Mouse (Mus musculus) CH12.LX (cell line): ENCODE data around the gene Myl4. TPM values are rescaled to one million over a fixed set of nuclear protein-coding genes. Genes with fewer than 3 reads are reported as not detected.
A peak's percentile ranks its signal among the peaks of the same experiment; 100 is the strongest.

ENCODE experiments used
- DNase-seq: peaks from one replicate; pipeline ENCODE4 v3.0.0-alpha.2; 2013; ENCODE audit errors: extremely low read depth
- H3K27ac ChIP-seq: 2 replicates; pipeline ENCODE4 v1.5.1; 2012; ENCODE audit warnings: low read depth, mild to moderate bottlenecking, control low read depth, moderate library complexity; ENCODE audit not compliant: insufficient read depth
- H3K27me3 ChIP-seq: replicated peaks from 2 replicates; pipeline ENCODE3; 2012; ENCODE audit warnings: inconsistent platforms
- H3K36me3 ChIP-seq, 2 experiments: replicated peaks in 1 of 2; 2 replicates each; pipeline versions ENCODE3 to v1.6.1; 2012; ENCODE audit warnings: inconsistent platforms in 1 of 2, low read length in 1 of 2, mild to moderate bottlenecking in 1 of 2, mixed read lengths in 1 of 2, moderate library complexity in 1 of 2; ENCODE audit not compliant: control insufficient read depth in 1 of 2, insufficient read depth in 1 of 2
- H3K4me1 ChIP-seq, 2 experiments: 2 replicates each; pipeline ENCODE4 v1.6.1; 2012; ENCODE audit warnings: inconsistent platforms in 1 of 2, moderate library complexity in 1 of 2; ENCODE audit not compliant: insufficient read depth in 2 of 2, control insufficient read depth in 1 of 2
- H3K4me2 ChIP-seq: 2 replicates; pipeline ENCODE4 v1.6.1; 2012; ENCODE audit warnings: low read depth, mild to moderate bottlenecking, control low read depth; ENCODE audit not compliant: poor library complexity, insufficient read depth, severe bottlenecking
- H3K4me3 ChIP-seq, 3 experiments: fragments of 150-350 bp in 1 of 3; sonication (generic) in 1 of 3; replicated peaks in 1 of 3; 2 replicates each; pipeline versions ENCODE3 to v1.5.1; 2011 to 2012; ENCODE audit warnings: low read depth in 2 of 3, low read length in 2 of 3, mild to moderate bottlenecking in 2 of 3, moderate library complexity in 2 of 3, control low read depth in 1 of 3, improper control_type of control experiment in 1 of 3, inconsistent platforms in 1 of 3, mixed read lengths in 1 of 3; ENCODE audit not compliant: poor library complexity in 1 of 3
- H3K79me2 ChIP-seq: replicated peaks from 2 replicates; pipeline ENCODE4 v1.6.1; 2012; ENCODE audit warnings: mild to moderate bottlenecking, moderate library complexity; ENCODE audit not compliant: control insufficient read depth, poor library complexity, insufficient read depth, severe bottlenecking; ENCODE audit errors: extremely low read depth
- H3K9ac ChIP-seq: 2 replicates; pipeline ENCODE4 v1.6.1; 2012; ENCODE audit warnings: low read depth, mild to moderate bottlenecking, control low read depth, moderate library complexity; ENCODE audit not compliant: insufficient read depth
- H3K9me3 ChIP-seq: replicated peaks from 2 replicates; pipeline ENCODE3; 2012; ENCODE audit warnings: low read length, inconsistent platforms, mixed read lengths
- BHLHE40 ChIP-seq: IDR thresholded peaks from 2 replicates; pipeline ENCODE4 v1.6.1; 2011; ENCODE audit warnings: mild to moderate bottlenecking, low read depth, low read length, improper control_type of control experiment
- CTCF ChIP-seq, 2 experiments: IDR thresholded peaks in 1 of 2; conservative IDR thresholded peaks in 1 of 2; 2 replicates each; pipeline ENCODE4 v1.5.1; 2011 to 2012; ENCODE audit warnings: low read depth in 2 of 2, low read length in 2 of 2, improper control_type of control experiment in 1 of 2, inconsistent platforms in 1 of 2, mild to moderate bottlenecking in 1 of 2, moderate library complexity in 1 of 2
- E2F4 ChIP-seq: IDR thresholded peaks from 2 replicates; pipeline ENCODE4 v1.6.1; 2011; ENCODE audit warnings: low read depth, low read length, improper control_type of control experiment; ENCODE audit not compliant: insufficient replicate concordance
- ELF1 ChIP-seq: IDR thresholded peaks from 2 replicates; pipeline ENCODE4 v1.6.1; 2014; ENCODE audit warnings: low read depth, mild to moderate bottlenecking, inconsistent platforms, low read length, improper control_type of control experiment
- EP300 ChIP-seq: IDR thresholded peaks from 2 replicates; pipeline ENCODE4 v1.6.1; 2011; ENCODE audit warnings: low read length, improper control_type of control experiment
- HCFC1 ChIP-seq: IDR thresholded peaks from 2 replicates; pipeline ENCODE4 v1.6.1; 2012; ENCODE audit warnings: low read depth, mild to moderate bottlenecking, inconsistent platforms, low read length, improper control_type of control experiment
- IRF4 ChIP-seq: IDR thresholded peaks from 2 replicates; pipeline ENCODE4 v1.6.1; 2014; ENCODE audit warnings: low read depth, mild to moderate bottlenecking, inconsistent platforms, low read length, improper control_type of control experiment
- JUND ChIP-seq: conservative IDR thresholded peaks from 2 replicates; pipeline ENCODE4 v1.6.1; 2011; ENCODE audit warnings: low read depth, low read length, improper control_type of control experiment
- MAFK ChIP-seq: IDR thresholded peaks from 2 replicates; pipeline ENCODE4 v1.6.1; 2011; ENCODE audit warnings: low read length, improper control_type of control experiment; ENCODE audit not compliant: insufficient replicate concordance
- MAZ ChIP-seq: IDR thresholded peaks from 2 replicates; pipeline ENCODE4 v1.6.1; 2012; ENCODE audit warnings: low read depth, mild to moderate bottlenecking, inconsistent platforms, low read length, improper control_type of control experiment, moderate library complexity
- MEF2A ChIP-seq: IDR thresholded peaks from 2 replicates; pipeline ENCODE4 v1.6.1; 2014; ENCODE audit warnings: low read depth, mild to moderate bottlenecking, inconsistent platforms, low read length, improper control_type of control experiment, borderline replicate concordance
- MXI1 ChIP-seq: IDR thresholded peaks from 2 replicates; pipeline ENCODE4 v1.6.1; 2011; ENCODE audit warnings: mild to moderate bottlenecking, low read depth, low read length, improper control_type of control experiment
- NELFE ChIP-seq: IDR thresholded peaks from 2 replicates; pipeline ENCODE4 v1.6.1; 2011; ENCODE audit warnings: low read depth, low read length, improper control_type of control experiment
- PAX5 ChIP-seq: IDR thresholded peaks from 2 replicates; pipeline ENCODE4 v1.6.1; 2012; ENCODE audit warnings: low read length, inconsistent platforms, mixed read lengths
- POLR2A ChIP-seq: IDR thresholded peaks from 2 replicates; pipeline ENCODE4 v1.6.1; 2011; ENCODE audit warnings: low read depth, mild to moderate bottlenecking, improper control_type of control experiment, low read length
- POLR2AphosphoS2 ChIP-seq: IDR thresholded peaks from 2 replicates; pipeline ENCODE4 v1.6.1; 2011; ENCODE audit warnings: low read depth, low read length, improper control_type of control experiment
- SIN3A ChIP-seq: IDR thresholded peaks from 2 replicates; pipeline ENCODE4 v1.6.1; 2012; ENCODE audit warnings: low read length, improper control_type of control experiment, inconsistent platforms
- SMC3 ChIP-seq: IDR thresholded peaks from 2 replicates; pipeline ENCODE4 v1.6.1; 2011; ENCODE audit warnings: low read depth, low read length, improper control_type of control experiment
- USF1 ChIP-seq: IDR thresholded peaks from 2 replicates; pipeline ENCODE4 v1.6.1; 2014; ENCODE audit warnings: low read depth, mild to moderate bottlenecking, inconsistent platforms, low read length, improper control_type of control experiment
- USF2 ChIP-seq: conservative IDR thresholded peaks from 2 replicates; pipeline ENCODE4 v1.6.1; 2011; ENCODE audit warnings: low read depth, low read length, improper control_type of control experiment
- ZC3H11A ChIP-seq: IDR thresholded peaks from 2 replicates; pipeline ENCODE4 v1.6.1; 2012; ENCODE audit warnings: low read depth, mild to moderate bottlenecking, inconsistent platforms, low read length, improper control_type of control experiment
- dilution Hi-C: fragments of 300-500 bp; cut with MboI; formaldehyde crosslinking; loops from 2 replicates; pipeline ENCODE4 v1.14.3; 2020; ENCODE audit warnings: low sequenced_read_pairs; ENCODE audit not compliant: extremely low pct_unique_long_range_greater_than_20kb, extremely low pct_ligation_motif_present
- in situ Hi-C: fragments of 300-500 bp; cut with MboI; formaldehyde crosslinking; loops from 3 replicates; pipeline ENCODE4 v1.14.3; 2019; ENCODE audit warnings: low sequenced_read_pairs, low pct_ligation_motif_present, low pct_unique_long_range_greater_than_20kb, mixed read lengths
- polyA plus RNA-seq: library from polyadenylated mRNA; unstranded; fragments of >175 nt; gene quantifications from 2 replicates; pipeline ENCODE4 v1.2.1, GENCODE M21; 2012; ENCODE audit warnings: low read depth; ENCODE audit not compliant: insufficient read length
- total RNA-seq, 2 experiments: library from RNA; depleted of rRNA; stranded (reverse); fragments of 300-350 nt in 1 of 2; fragments of >200 nt in 1 of 2; gene quantifications; 2 replicates each; pipeline ENCODE4 v1.2.3; 2012 to 2014

The Myl4 gene
- total and polyA plus RNA-seq, 3 experiments: 39.4 to 83.0 (median 55.9) TPM

DNA sequence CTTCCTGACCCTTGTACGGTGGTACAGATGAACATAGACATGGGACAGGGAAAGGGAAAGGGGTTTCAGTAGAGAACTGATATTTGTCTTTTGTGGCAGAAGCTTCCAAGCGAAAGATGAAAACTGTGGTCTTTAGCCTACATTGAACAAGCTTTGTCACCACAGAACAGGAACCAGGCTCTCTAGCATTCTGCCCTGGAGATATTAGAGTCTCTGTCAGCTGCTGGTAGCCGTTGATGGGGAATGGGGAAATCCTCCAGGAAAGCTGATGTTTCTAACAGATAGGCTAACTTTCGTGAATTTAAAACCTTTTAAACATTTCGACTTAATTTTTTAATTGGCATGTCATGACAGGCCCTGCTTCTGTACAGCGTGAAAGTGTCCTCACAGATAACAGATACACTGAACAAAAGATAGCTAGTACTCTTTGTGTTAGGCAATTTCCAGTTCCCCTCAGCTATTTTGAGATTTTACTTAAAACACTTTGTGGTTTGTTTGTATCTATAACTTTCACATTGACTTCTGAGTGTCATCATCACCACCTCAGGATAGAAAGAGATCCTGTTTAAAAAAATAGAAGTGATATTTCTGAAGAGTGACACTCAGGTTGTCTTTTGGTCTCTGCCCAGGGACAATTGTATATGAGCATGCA is 58.7 kb downstream of the Myl4 start (continued):
- TF ChIP-seq SIN3A: no peak
- TF ChIP-seq EP300: peak; percentile 41; the same call in 1 of the 2 replicates
- peak; percentile 51; the same call in 1 of the 2 replicates for TF ChIP-seq MEF2A
- no peak for TF ChIP-seq E2F4
- no peak for TF ChIP-seq POLR2AphosphoS2
- TF ChIP-seq IRF4: no peak
- TF ChIP-seq ZC3H11A: no peak
- no peak for TF ChIP-seq ELF1
- TF ChIP-seq CTCF (conservative IDR thresholded peaks at IDR 0.05 in 1 of 2, IDR thresholded peaks at IDR 0.05 in 1 of 2; ENCODE audit: low read depth in 2 of 2, low read length in 2 of 2): no peak
- no peak for TF ChIP-seq JUND
- no peak for TF ChIP-seq MAZ
- no peak for TF ChIP-seq BHLHE40
- TF ChIP-seq USF1: no peak
- no peak for TF ChIP-seq HCFC1
- TF ChIP-seq MAFK: no peak

DNA sequence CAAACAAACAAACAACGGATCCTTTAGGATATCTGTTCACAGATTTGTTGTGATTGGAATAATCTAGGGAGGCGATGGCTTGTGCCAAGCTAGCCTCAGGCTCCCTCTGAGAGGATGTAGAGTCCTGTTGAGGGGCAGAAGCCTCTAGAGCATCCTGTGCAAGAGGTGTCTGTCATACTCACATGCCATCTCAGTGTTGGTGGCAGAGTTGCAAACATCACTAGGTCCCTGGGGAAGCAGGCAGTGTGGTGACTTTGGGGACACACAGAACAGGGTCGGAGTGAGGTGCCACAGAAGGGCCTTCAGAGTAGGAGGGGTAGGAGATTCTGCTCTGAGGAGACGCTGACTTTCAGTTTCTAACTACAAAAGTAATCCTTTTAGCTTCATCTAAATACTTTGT is 59.3 kb downstream of the Myl4 start:
- DNase-seq: no peak
- dilution Hi-C loops (no loop called here), in situ Hi-C loops (no loop called here)
- no peaks in the 10 kb centered on the region for H3K79me2 ChIP-seq
- no peaks in the 10 kb centered on the region for H3K9me3 ChIP-seq
- H3K4me2 ChIP-seq: no peak overlapping the region
- peaks cover 13 to 56% of the 10 kb centered on the region in 2 experiments for H3K4me1 ChIP-seq
- no peak overlapping the region for H3K9ac ChIP-seq
- no peaks in the 10 kb centered on the region for H3K36me3 ChIP-seq
- H3K27me3 ChIP-seq: no peaks in the 10 kb centered on the region
- H3K4me3 ChIP-seq: peak overlapping the region in 1 of 3 experiments; percentile 1
- H3K27ac ChIP-seq: no peak overlapping the region
- TF ChIP-seq SMC3 (no peak), NELFE (no peak), MXI1 (peak; percentile 12; the same call in 1 of the 2 replicates)

DNA sequence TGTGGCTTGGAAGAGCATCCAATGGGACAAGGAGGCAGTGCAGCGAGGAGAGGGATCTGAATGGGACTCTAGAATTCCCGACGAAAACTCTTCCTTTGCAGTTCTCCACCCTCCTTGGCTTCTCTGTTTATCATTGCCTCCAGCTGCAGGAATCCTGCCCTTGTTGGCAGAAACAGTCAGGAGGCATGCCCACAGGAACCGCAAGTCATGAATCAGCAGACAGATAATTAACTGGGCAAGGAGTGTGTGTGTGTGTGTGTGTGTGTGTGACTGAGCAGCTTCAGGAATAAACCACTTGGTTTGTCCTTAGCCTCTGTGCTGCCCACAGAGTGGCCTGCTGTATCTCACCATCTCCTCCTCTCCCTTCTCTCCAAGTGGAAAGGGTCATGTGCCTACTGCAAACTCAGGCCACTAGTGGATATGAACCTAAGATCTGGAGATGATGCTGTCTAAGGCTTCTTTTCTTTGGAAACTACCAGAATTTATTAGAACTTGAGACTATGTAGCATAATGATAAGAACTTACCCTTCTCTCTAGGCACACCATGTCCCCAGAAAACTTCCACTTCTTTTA is 61.2 kb downstream of the Myl4 start:
- Histone ChIP-seq H3K36me3 (peaks cover 0 to 2% of the 10 kb centered on the region in 2 experiments), H3K4me3 (no peak overlapping the region), H3K9ac (no peak overlapping the region), H3K27me3 (no peaks in the 10 kb centered on the region), H3K4me1 (peaks cover 13 to 52% of the 10 kb centered on the region in 2 experiments), H3K79me2 (no peaks in the 10 kb centered on the region), H3K9me3 (peaks cover 14% of the 10 kb centered on the region), H3K27ac (no peak overlapping the region), H3K4me2 (no peak overlapping the region)
- in situ Hi-C loops (no loop called here), dilution Hi-C loops (no loop called here)
- TF ChIP-seq E2F4 (no peak), MAFK (no peak), IRF4 (no peak), POLR2A (no peak), USF2 (no peak), PAX5 (no peak)
- DNase-seq: no peak
